Mouse (Mus musculus) A20 (cell line): ENCODE measurements around the gene Tsnax.
A peak's percentile ranks its signal among the peaks of the same experiment; 100 is the strongest.

ENCODE experiments used
- DNase-seq: peaks from one replicate; pipeline ENCODE4 v3.0.0-alpha.2; 2011; ENCODE audit warnings: low read depth, low spot score

Gene Tsnax

DNA sequence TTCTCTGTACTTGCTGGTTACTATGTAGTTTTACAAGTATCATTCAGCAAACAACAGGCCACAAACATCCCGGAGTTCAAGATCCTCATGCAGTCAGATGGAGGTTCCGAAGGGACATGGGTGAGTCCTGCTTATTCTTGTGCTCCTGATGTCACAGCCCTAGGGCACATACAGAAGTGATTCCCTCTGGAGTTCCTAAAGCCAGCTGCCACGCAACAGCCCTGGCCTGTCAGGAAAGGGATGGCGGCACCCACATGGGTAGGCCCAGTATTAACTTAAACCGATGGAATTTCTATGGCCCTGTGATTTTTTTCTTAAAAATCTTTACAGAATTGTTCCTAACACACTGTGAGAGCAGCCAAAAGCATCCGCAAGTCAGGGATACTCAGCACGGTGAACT is 30.6 kb downstream of the Tsnax start:
- no peak for DNase-seq

GRCm38 (mm10) chr8:125043935-125044334 is 31.1 kb downstream of the Tsnax start:
- DNase-seq: no peak

DNA sequence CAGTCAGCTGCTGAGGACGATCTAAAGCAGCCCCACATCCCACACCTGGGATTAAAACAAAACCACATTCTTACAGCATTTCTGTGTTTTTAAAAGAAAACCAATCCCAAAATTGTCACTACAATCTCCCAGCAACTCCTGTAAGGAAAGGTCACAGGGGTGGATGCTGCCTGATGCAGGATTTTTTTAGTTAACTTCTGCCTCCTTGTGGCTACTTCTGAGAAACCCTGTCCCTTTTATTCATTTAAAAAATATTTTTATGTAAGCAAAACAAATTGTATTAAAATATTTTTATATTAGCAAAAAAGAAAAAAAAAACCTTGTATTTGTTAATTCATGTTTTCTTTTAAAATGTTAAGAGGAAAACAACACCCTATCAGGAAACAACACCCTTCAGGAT is 33.0 kb downstream of the Tsnax start:
- no peak for DNase-seq

DNA sequence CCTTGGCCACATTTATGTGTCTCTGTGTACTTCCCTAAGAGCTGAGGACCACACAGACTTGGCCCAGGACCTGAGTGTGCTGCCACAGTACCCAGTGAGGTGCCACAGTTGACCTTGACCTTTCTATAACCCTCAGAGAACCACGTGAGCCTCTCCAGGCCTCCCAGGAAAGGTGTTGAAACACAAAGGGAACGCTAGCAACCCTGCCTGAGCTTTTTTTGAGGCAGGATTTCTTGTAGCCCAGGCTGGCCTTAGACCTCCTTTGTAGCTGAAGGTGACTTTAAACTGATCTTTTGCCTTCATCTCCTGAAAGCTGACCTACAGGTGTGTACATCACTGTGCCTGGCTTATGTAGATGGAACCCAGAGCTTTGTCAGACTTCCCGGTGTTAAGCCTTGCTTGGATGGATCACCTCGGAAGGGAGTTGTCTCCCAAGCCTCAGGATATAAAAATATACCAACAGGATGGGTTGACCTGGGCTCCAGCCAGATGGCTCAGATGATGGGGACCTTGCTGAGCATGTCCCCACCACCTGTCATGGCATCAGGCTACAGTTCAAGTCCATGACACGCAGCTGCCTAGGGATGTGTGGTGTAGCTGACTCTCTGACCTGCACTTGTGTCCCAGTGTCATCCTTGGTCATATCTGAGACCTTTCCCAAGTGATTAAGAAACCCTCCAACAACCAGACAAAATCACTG is 36.4 kb downstream of the Tsnax start:
- no peak for DNase-seq

DNA sequence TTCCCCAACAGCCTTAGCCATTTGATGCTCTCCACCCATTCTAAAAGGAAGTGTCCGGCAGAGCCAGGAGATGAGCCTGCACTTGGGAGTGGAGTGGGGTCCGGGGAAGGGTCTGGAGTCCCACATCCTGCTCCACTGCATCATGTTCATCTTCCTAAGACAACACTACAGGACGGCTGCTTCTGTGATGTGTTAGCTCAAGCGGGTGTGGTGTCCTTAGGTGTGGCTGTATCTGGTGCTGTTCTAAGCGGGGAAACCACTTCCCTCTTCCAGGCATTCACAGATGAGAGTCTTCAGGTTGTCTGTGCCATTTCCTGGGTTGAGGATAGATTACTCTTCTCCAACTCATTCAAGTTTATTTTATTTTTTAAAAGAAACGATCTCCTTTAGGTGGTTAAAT is 37.0 kb downstream of the Tsnax start:
- no peak for DNase-seq

GRCm38 (mm10) chr8:125052026-125052425 is 39.2 kb downstream of the Tsnax start:
- DNase-seq: peak; percentile 50

- no peak for DNase-seq
Observed at GRCm38 (mm10) chr8:125053505-125054435, 41.0 kb downstream of the Tsnax start, which contains the start of gene Disc1. Gene Disc1, plus strand, starts transcription at chr8:125054195.

GRCm38 (mm10) chr8:125054436-125054810 is 41.6 kb downstream of the Tsnax start:
- no peak for DNase-seq

DNA sequence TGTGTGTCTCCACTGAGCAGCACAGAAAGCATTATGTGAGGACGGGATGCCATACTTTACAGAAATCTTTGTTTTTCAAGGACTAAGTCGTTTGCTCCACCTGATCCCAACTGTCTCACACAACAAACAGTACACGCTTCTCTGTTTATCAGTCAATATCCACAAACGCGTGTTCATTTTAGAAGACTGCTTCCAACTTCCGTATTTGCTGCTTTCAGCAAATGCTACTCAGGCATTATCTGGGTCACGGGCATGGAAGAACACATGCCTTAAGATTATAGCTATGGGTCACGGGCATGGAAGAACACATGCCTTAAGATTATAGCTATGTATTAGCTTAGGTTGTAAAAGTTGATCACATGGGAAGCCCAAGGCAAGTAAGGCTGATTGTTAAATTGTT is 48.1 kb downstream of the Tsnax start:
- DNase-seq: no peak

DNA sequence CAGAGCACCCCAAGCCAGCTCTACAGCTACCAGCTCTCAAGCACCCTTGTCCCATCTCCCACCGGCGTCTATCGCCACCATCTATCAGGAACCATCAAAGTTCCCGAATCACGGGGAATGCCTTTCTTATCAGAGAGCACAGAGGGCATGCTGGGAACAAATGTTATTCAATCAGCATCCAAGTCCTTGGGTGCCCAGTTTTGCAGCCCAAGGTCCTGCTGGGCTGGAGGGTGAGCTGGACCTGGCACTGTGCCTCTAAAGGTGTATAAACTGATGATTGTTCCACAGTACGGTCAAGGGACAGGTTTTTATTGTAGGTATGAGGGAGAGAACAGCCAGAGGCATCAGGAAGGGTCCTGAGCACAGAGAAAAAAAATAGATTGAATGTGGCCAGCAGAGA is 52.8 kb downstream of the Tsnax start:
- DNase-seq: no peak

GRCm38 (mm10) chr8:125066913-125067595 is 54.3 kb downstream of the Tsnax start:
- DNase-seq: peak; percentile 64

GRCm38 (mm10) chr8:125067596-125067960 is 54.8 kb downstream of the Tsnax start:
- no peak for DNase-seq

- peak; percentile 18 for DNase-seq
Observed at GRCm38 (mm10) chr8:125068146-125068905, 55.5 kb downstream of the Tsnax start.

DNA sequence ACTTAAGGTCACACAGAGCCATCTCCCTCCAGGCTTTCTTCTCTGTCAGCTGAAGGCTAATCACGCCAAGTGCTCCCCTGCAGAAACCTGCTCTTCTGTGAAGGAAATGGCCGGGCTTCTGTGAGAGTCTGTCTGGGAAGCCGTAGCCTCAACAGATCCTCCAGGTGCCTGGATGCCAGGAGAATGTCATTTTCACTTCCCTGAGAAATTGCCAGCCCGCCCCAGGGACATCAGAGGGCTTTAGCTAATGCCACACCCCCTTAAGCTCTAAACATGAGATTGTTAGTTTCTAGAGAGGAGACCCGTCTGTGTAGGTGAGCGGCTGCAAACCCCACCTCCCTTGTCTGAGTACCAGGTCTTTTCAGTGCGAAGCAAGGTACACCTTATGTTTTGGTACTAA is 56.5 kb downstream of the Tsnax start:
- no peak for DNase-seq

DNA sequence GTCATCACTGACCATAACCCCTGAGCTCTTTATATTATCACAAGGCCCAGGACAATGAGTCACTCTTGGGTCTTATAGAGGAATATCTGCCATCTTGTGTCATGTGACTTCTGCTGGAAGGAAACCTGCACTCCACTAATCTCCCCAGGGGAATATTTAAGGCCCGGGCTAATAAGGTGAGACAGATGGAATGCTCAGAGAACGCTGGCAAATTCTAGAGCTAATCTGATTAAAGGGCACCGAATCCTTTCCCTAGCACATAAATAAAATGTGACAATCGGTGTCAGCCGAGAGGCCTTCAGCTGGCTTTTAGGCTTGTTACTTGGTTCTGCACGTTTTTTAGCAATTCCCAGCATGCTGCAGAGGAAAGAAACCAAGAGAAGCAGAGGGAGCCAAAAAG is 56.9 kb downstream of the Tsnax start:
- DNase-seq: no peak

- no peak for DNase-seq
Observed at GRCm38 (mm10) chr8:125074141-125074540, 61.3 kb downstream of the Tsnax start.

DNA sequence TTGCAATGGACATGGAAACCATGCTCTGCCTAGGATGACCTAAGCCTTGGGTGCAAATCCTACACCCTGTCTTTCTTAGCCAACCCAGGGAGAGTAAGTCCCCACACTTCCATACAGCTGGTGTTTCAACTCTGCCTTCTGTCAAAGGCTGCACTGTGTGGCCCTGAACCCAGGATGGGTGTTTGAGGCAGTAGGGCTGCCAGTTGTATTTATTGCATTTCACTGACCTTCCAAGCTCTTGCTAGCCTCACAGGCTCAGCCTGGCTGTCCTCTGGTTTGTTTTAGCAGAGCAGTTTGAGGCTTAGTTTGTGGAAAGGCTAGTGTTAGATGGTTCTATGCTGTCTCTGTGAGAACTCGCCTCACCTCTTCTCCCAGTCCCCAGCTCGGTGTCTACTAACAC is 61.8 kb downstream of the Tsnax start:
- no peak for DNase-seq

DNA sequence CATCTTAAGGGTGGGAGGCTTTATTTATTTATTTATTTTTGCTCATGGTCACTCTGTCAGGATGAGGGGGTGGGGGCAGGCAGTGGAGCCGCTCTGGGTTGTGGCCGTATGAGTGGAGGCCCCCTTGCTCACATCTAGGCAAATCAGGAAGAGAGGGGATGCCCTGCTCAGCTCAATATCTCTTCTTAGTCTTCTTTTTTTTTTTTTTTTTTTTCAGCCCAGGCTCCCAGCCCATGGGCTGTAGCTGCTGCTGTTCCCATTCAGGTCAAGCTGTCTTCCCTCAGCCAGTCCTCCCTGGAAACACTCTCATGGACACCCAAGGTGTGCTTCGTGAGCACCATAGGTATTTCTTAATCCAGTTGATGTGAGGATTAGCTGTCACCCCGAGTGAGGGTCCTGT is 62.6 kb downstream of the Tsnax start:
- DNase-seq: no peak

DNA sequence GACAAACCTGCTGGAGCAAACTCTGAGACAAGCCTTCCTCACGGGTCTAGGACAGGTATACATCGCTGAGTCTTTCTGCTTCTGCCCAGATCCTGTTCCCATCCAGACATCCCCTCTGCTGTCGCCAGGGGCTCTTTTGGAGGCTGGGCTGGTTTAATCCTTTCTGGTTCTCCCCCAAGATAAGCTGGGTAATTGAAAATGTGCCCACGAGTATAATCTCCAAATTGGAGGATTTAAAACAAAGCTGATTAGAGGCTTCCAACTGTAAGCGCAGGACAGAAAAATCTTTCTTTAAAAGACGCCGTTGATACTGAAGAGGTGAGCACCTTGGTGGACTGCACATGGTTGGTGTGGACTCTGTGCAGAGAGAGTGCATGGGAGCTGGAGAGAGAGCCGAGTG is 64.5 kb downstream of the Tsnax start:
- no peak for DNase-seq

DNA sequence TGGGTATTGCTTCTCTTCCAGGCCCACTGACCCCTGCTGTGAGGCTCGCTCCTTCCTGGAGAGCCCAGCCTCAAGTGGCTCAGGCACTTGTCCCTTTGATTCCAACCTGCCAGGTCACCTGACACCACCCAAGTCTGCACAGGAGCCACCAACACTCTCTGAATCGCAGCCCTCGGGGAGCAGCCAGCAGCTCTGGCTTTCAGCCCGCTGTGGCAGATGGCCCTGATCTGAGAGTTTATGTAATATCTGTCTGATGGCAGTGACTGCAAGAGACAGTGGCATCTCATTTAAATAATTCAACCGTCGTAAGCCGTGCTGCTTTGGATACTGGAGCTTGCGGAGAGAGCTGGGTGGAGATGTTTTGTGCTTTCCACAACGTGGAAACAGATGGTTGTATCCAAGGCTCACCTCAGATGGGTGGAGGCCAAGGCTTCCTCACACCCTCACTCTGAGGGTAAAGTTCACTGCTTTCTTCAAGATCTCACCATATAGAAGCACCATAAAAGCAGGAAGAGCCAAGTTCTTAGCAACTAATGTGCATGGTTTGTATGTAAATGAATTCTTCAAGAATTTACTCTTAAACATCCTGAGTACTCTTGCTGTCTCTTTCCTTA is 66.1 kb downstream of the Tsnax start:
- no peak for DNase-seq
